Mouse (Mus musculus) CD4-positive, CD25-positive, alpha-beta regulatory T cell, adult 2 months (primary cell): ENCODE data around the gene Immp2l.

ENCODE experiments used
- DNase-seq: peaks from one replicate; pipeline ENCODE4 v3.0.0-alpha.2; 2012; ENCODE audit warnings: low read depth, low spot score

Immp2l gene

DNA sequence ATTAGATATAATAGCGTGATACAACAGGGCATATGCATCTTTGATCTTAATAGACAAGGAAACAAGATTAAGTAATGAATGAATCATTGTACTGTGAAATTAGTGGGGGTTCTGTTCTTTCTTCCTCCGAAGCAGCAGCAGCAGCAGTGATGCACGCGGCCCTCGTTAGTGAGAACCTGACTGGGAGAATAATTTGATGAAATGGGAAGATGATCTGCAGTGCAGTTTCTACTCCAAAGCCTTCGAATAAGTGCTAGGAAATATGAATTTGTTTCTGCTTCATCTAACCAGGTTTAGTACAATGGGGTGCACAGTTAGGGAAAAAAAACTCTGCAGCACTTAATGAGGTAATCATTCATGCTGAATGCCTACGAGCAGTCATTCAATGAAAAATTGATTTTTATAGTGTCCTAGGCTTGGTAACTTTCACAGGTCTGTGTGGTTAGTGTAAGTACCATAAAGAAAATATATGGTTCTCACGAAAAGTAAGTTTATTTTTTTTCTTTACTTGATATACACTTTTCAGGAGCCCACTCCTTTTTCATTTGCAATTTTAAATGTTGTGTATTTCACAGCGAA, 401.3 kb downstream of the Immp2l start:
- DNase-seq = no peak

GRCm38 (mm10) chr12:41427464-41427863, 403.6 kb downstream of the Immp2l start:
- no peak for DNase-seq

DNA sequence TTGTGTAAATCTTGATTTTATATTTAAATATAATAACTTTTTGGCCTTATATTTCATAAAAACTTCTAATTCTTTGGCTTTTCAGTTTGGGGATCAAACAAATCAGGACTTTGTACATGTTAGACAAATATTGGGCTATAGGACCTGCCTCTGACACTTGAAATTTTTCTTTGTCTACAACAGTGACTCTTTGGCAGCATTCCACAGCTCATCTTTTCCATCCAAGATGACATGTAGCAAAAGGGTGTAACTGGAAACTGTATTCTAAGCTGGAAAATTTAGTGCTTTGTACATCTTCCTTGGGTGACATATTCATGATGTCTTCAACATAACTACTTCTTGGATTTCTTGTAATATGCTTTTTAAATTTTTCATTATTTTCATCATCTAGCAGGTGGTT, 404.9 kb downstream of the Immp2l start:
- no peak for DNase-seq

- DNase-seq = no peak
Measured at GRCm38 (mm10) chr12:41436206-41436985, 412.5 kb downstream of the Immp2l start.

DNA sequence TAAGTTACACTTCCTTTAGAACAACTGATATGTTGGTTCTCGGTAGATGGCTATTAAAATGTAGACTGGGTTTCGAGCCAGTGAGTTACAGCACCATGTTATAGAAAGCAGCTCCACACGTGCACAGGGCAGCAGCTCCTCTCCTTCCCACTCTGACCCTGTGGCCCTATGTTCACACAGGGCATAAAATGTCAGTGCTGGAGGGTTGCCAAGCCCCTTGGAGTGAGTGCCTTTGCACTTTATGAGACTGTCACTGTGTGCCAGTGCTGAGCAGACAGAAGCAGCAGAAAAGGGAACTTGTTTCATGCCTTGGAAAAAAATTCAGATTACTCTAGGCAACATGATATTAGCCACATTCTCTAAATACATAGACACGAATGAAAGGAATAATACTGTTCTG, 414.6 kb downstream of the Immp2l start:
- DNase-seq = no peak

GRCm38 (mm10) chr12:41468374-41468991, 444.6 kb downstream of the Immp2l start:
- DNase-seq = no peak

DNA sequence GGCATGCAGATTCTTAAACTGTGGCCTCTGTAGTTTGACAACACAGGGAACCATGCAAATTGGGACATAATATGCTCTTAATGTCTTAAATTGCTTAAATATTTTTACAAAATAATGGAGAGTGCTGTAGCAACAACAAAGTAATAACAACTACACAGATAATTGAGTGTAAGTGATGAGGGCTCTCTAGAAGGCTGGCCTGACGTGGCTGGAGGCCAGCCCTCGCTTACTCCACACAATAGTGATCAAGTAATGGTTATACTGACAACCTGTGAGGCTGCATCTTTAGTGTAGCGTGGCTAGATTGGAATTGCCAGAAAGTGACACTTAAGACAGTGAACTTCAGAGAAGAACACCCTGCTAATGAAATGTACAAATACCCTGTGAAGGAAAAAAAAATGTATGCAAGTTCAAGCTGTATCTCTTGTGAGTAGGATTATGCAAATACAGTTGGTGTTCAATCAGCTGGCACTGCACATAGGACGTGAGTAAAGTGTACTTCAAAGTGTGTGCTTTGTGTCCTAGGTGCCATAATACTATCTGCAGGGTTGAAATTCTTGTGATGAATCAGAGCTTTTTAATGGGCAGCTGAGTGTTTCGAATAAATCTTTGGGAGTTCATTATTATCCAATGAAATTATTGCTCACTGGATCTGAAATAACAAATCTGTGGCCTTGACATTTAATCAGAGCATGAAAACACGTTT, 445.4 kb downstream of the Immp2l start:
- DNase-seq = no peak

- no peak for DNase-seq
Measured at GRCm38 (mm10) chr12:41481486-41481885, 457.6 kb downstream of the Immp2l start.

- no peak for DNase-seq
Measured at GRCm38 (mm10) chr12:41483091-41483592, 459.3 kb downstream of the Immp2l start.

DNA sequence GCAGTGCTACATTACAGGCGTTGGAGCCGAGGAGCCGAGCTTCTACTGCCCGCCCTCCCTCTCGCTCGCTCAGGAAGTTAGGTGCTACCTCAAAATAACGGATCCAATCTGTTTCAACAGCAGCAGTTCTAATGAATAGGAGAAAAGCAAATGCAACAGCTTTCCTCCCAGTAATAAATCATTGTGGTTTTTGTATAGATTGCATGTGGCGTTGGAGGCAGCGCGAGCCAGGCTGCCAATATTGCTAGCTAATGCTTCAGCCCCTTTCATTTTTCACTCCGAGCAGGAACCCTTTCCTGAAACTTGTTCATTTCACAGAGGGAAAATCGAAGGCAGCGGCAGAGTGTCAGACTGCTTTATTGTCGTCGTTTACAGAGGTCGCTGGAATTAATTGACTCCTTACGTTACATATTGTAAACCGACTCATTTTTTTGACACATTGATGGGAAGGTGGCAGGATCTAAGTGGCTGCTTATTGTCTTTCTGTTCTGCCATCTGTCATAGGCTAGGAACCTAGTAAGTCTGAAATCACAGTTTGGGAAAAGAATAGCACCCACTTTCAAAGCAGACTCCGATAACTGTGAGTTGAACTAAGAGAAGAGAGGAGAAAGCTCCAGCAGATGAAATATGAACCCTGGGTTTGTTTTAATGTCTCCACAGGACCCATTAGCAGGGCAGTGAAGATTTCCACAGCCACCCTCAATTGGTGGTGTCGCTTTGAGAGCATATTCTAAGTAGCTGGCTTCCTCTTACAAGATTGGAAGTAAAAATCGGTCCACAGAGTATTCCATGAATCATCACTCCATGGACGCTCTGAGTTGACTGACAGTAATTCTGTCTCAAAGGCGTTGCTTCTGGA, 459.9 kb downstream of the Immp2l start:
- DNase-seq = peak; percentile 7

GRCm38 (mm10) chr12:41484689-41485511, 461.0 kb downstream of the Immp2l start:
- peak; percentile 11 for DNase-seq

DNA sequence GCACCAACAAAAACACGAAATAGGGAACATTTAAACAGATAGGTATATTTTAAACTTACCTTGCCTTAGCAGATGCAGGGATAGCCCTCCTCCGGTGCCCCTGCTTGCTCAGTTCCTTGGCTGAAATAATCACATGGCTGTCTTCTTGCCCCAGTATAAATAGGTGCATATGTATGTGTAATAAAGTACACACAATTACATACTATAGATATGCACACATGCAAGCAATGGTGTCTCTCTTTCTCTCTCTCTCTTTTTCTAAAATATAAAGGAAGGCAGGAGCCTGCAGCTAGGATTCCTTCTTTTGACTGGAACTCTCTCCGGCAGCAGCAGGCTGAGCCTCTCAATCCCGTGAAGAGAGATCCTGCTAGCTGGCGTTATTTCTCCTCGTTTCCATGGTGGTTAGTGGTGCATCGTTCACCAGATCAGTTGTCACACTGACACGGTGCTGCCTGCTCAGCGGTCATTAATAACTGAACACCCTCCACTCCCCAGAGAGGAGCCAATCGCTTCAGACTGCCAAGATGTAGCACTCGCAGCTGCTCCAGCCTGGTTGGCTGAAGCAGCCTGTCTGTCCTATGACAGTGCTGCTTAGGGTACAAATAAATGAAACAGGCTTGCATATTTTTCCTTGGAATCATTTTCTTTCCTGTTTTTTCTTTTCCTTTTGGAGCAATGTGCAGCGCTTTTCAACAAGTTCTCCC, 461.8 kb downstream of the Immp2l start:
- DNase-seq = peak; percentile 25

GRCm38 (mm10) chr12:41486331-41486730, 462.4 kb downstream of the Immp2l start, which contains the start of gene Lrrn3:
TSS of gene Lrrn3 (minus strand) at chr12:41486431.
- DNase-seq = peak; percentile 5

DNA sequence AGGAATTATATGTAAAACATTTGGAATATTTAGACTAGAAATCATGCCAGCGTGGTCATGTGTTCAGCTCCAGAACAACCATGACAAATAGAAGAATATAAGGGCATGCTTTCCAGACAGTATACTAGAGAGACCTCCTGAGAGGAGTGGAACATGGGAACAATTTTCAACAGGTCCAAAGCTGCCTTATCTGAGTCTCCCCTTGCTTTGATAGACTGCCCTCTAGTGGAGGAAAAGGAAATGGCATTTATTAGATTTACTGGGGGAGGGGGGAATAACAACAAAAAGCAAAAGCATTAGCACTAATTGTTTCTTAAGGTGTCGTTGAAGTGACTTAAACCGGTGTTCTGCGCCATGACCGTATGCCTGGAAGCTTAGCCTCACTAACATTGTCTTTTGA, 463.1 kb downstream of the Immp2l start:
- peak; percentile 75 for DNase-seq

DNA sequence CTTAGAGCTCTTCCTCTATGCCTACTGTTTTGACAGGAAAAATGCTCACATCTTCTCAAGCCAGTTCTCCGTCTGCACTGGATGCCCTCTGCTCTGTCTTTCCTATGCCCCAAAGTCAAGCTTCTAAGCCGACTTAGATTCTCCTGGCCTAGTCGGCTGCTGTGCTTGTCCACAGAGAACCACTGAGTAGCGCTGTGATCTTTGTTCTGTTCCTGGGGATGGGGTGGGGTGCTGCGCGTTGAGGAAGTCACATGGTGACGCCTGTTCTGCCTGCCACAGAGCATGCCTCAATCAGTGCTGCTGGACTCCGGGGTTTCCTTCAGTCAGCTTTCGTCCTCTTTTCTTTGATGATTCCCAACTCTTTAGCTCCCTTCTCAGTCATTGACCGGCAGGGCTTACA, 470.7 kb downstream of the Immp2l start:
- DNase-seq = peak; percentile 31

- DNase-seq = peak; percentile 56
Measured at GRCm38 (mm10) chr12:41500049-41500820, 476.3 kb downstream of the Immp2l start.

DNA sequence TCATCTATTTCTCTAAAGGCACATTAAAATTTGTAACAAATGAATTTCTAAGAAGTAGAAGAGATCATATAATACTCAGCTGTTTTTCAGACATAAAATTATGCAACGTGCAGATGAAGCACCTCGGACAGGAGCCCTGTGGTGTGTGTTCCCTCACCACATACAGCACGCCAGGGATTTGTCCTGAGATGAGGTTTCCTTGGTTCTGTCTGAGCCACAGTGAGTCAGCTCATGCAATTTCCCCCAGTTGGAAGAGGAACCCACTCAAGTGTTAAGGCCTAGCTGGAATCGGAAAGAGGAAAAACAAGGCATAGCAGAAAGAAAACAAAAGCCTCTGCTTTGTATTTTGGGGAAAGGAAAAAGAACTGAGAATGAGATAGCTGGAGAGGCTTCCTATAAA, 484.7 kb downstream of the Immp2l start:
- DNase-seq = no peak

DNA sequence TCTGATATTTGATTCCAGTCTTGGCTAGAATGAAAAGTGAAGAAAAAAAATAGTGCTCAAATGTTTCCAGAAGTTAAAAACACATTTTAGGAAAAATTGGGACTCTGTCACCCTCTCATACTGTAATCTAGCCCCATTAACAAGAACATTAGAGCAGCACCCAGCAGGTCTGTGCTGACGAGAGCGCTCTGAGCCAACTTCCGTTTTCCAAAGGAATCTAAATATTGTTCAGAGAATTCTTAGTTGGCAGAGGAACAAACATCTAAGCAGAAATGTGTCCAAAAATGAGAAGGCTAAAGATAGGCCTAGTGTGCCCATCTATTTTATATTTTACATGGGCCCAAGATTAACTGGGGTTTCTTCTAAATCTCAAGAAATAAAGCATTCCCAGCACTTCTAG, 486.7 kb downstream of the Immp2l start:
- no peak for DNase-seq

DNA sequence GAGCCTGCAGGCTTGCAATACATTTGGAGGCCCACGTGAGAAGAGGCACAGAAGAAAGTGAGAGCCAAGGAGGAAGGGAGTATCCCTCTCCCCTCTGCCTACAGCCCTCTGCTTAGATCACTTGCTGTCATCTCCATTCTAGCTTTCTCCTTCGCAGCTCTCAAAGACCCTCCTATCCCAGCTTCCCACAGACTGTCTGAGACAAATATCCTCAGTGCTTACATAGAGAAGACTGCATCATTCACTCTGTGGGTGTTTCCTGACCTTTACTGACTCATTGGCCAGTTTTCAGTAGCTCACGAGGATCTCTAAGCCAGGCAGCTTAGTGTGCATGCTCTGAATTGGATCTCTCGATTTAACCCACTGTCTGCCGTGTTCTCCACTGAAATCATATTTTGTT, 495.0 kb downstream of the Immp2l start:
- no peak for DNase-seq
